Mouse (Mus musculus) frontal cortex, postnatal 25 days (tissue): ENCODE results near the gene Tek.

Source experiments
- DNase-seq, 2 experiments: peaks; one replicate each; pipeline ENCODE4 v3.0.0; 2022; ENCODE audit warnings: low spot score in 2 of 2

The Tek gene

DNA sequence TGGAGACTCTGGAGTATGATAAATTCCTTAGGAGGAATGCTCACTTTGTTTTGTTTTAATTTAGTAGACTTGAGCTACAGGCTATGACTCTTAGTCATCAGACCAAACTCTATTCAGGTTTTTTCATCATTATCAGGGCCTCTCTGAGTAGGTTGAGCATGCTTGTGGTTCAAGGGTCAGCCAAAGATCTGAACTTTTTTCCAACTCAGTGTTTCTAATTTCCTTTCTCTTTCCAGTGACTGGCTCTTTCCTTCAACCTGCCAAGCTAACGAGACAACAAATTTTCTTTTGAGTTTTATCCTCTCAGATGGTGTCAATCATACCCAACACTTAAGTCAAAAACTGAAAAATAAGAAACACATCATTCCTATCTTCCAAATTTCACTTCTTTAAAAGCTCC lies 71.5 kb downstream of the Tek start:
- DNase-seq = no peak

DNA sequence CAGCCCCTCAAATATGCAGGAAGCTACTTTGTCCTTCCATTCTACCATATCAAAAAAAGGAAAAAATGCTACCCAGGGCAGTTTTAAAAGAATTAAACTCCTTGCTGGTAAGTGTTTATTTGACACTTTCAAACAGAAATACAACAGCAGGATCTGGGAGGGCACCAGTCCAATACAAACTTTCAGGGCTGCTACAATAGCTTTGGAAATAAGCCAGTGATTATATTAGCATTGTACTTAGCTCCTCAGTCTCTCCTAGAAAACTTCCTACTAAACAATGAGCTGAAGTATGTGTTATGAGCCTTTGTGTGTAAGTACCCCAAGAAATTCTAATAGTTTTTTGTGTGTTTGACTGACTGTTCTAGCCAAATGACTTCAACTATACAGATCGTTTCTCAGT lies 87.8 kb downstream of the Tek start:
- no peak for DNase-seq

GRCm38 (mm10) chr4:94827429-94827828 lies 88.3 kb downstream of the Tek start:
- DNase-seq = no peak

DNA sequence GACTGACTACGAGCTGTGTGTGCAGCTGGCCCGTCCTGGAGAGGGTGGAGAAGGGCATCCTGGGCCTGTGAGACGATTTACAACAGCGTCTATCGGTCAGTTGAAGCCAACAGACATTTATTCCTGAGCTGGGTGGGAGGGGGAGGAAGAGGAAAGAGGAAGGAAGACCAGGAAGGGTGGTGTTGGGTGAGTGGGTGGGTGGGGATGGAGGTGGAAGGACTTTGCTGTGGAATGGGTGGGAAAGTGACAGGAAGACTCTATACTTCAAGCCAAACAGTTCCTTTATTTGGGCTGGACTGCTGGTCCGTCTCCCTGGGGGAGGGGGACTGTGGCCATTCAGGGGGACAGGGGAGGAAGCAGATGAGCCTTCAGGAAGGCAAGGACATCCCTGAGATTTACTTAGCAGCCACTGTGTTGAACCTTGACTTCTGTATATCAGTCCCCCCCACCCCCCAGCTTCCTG lies 90.9 kb downstream of the Tek start:
- DNase-seq = no peak

DNA sequence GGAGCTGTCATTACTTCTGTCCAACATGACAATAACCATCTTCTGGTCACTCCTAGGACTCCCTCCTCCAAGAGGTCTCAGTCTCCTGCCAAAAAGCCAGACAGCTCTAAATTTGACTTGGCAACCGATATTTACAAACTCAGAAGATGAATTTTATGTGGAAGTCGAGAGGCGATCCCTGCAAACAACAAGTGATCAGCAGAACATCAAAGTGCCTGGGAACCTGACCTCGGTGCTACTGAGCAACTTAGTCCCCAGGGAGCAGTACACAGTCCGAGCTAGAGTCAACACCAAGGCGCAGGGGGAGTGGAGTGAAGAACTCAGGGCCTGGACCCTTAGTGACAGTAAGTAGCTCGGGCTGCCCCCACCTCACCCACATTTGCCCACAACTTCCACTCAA lies 98.0 kb downstream of the Tek start:
- no peak for DNase-seq

- DNase-seq = no peak
Observed at GRCm38 (mm10) chr4:94853301-94853700, 114.2 kb downstream of the Tek start.

- no peak for DNase-seq
Observed at GRCm38 (mm10) chr4:94854270-94854669, 115.2 kb downstream of the Tek start.

- no peak for DNase-seq
Observed at GRCm38 (mm10) chr4:94855201-94855600, 116.1 kb downstream of the Tek start.

- DNase-seq = no peak
Observed at GRCm38 (mm10) chr4:94900744-94901143, 161.7 kb downstream of the Tek start.

DNA sequence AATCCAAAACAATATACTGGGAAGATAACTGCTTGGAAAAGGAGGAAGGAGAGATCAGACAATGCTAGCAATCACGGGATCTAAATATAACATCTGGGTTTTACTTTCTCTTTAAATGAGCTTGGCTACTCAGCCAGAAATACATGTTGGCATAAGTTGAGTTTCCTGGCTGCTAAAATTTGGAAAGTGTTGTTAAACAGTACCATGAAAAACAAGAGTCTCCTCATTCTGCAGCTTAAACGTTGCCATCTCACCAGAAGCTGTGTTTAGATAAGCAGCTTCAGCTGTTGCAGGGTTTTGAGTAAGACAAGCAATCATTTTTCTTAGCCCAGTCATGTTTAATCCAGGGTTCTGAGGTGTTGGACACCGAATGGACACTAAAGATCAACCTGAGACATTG lies 162.7 kb downstream of the Tek start:
- no peak for DNase-seq
